Mouse (Mus musculus) neural tube, embryonic 11.5 days (tissue): ENCODE results near the gene Cycs. TPM values are rescaled to one million over a fixed set of nuclear protein-coding genes. Genes with fewer than 3 reads are reported as not detected.

Experiments
- ATAC-seq: fragments of 200-750 bp; cut with Nextera tagmentation; 2 replicates; pipeline ENCODE4 v1.8.0; 2017; ENCODE audit warnings: moderate number of reproducible peaks, mild to moderate bottlenecking, moderate TSS enrichment, moderate library complexity; ENCODE audit not compliant: insufficient read depth, low FRiP score, low TSS enrichment
- DNase-seq: peaks from one replicate; pipeline ENCODE4 v3.0.0-alpha.2; 2015; ENCODE audit warnings: low spot score
- H3K27ac ChIP-seq: fragments of 300-500 bp; sonication (generic); 2 replicates; pipeline ENCODE4 v1.5.1; 2014; ENCODE audit warnings: low read depth, mild to moderate bottlenecking, low read length
- H3K27me3 ChIP-seq: fragments of 300-500 bp; sonication (generic); 2 replicates; pipeline ENCODE4 v1.6.1; 2014; ENCODE audit warnings: mild to moderate bottlenecking, low read length, mixed read lengths; ENCODE audit not compliant: control insufficient read depth, insufficient read depth
- H3K36me3 ChIP-seq: fragments of 300-500 bp; sonication (generic); 2 replicates; pipeline ENCODE4 v1.6.1; 2014; ENCODE audit warnings: mild to moderate bottlenecking, low read length, moderate library complexity, mixed read lengths; ENCODE audit not compliant: control insufficient read depth, insufficient read depth
- H3K4me1 ChIP-seq: fragments of 300-500 bp; sonication (generic); 2 replicates; pipeline ENCODE4 v1.6.1; 2014; ENCODE audit warnings: low read length, mixed read lengths; ENCODE audit not compliant: control insufficient read depth, insufficient read depth
- H3K4me2 ChIP-seq: fragments of 300-500 bp; sonication (generic); 2 replicates; pipeline ENCODE4 v1.6.1; 2014; ENCODE audit warnings: low read depth, mild to moderate bottlenecking, moderate library complexity
- H3K4me3 ChIP-seq: fragments of 300-500 bp; sonication (generic); 2 replicates; pipeline ENCODE4 v1.5.1; 2014; ENCODE audit warnings: low read depth, low read length
- H3K9ac ChIP-seq: fragments of 300-500 bp; sonication (generic); 2 replicates; pipeline ENCODE4 v1.6.1; 2014; ENCODE audit warnings: mild to moderate bottlenecking, low read length
- H3K9me3 ChIP-seq: fragments of 300-500 bp; sonication (generic); 2 replicates; pipeline ENCODE4 v1.6.1; 2016; ENCODE audit warnings: low read length; ENCODE audit not compliant: control insufficient read depth
- WGBS: fragments of 180-500 bp; shearing (Covaris S2); extraction: QIAGEN DNeasy Blood & Tissue Kit; methylation state at CpG from one replicate; pipeline ENCODE4 v1.1.7; 2014; 5-methylcytosine and 5-hydroxymethylcytosine counted together
- polyA plus RNA-seq: library from polyadenylated mRNA; unstranded; fragments of >200 nt; fragmentation: Nextera tagmentation; extraction: Ambion mirVana; gene quantifications from 2 replicates; pipeline ENCODE4 v1.2.1, GENCODE M21; 2014

Cycs gene
- polyA plus RNA-seq = 71.7 and 72.1 TPM in 2 replicates

GRCm38 (mm10) chr6:50566141-50566996 lies at the start of gene Cycs:
Gene Cycs, minus strand, starts transcription at chr6:50566538.
- peak; percentile 99 for ATAC-seq
- Histone ChIP-seq H3K4me1 (no peaks in the 10 kb centered on the region; the same call in 1 of the 2 replicates), H3K4me2 (peak within 1 kb of the TSS; percentile 90), H3K27me3 (no peaks in the 10 kb centered on the region), H3K9me3 (no peaks in the 10 kb centered on the region), H3K4me3 (peak within 1 kb of the TSS; percentile 82), H3K36me3 (no peaks in the 10 kb centered on the region), H3K27ac (peak within 1 kb of the TSS; percentile 58; the same call in 1 of the 2 replicates), H3K9ac (peak within 1 kb of the TSS; percentile 85)
- under 1% methylated on average over 78 of the region's 78 CpGs for WGBS
- peak; percentile 100 for DNase-seq

- no peaks in the 10 kb centered on the region; the same call in 1 of the 2 replicates for H3K4me1 ChIP-seq
- H3K4me3 ChIP-seq = no peak overlapping the region
- no peak overlapping the region for H3K9ac ChIP-seq
- no peaks in the 10 kb centered on the region for H3K36me3 ChIP-seq
- no peak overlapping the region for H3K27ac ChIP-seq
- peak; percentile 61 for DNase-seq
- 26% methylated on average over 4 of the region's 4 CpGs for WGBS
- H3K9me3 ChIP-seq = no peaks in the 10 kb centered on the region
- H3K27me3 ChIP-seq = no peaks in the 10 kb centered on the region
- H3K4me2 ChIP-seq = no peak overlapping the region
- no peak for ATAC-seq
These were observed 35.3 kb upstream of the Cycs start for GRCm38 (mm10) chr6:50601620-50602019.

- DNase-seq = no peak
- Histone ChIP-seq H3K9me3 (no peaks in the 10 kb centered on the region), H3K4me3 (no peak overlapping the region), H3K4me1 (no peaks in the 10 kb centered on the region; the same call in 1 of the 2 replicates), H3K36me3 (no peaks in the 10 kb centered on the region), H3K27ac (no peak overlapping the region), H3K4me2 (no peak overlapping the region), H3K9ac (no peak overlapping the region), H3K27me3 (no peaks in the 10 kb centered on the region)
- ATAC-seq = no peak
- 74% methylated on average over 5 of the region's 5 CpGs for WGBS
These were observed 32.2 kb upstream of the Cycs start for GRCm38 (mm10) chr6:50598560-50598959.

- Histone ChIP-seq H3K9me3 (no peaks in the 10 kb centered on the region), H3K27ac (no peak within 1 kb of the TSS), H3K9ac (peak within 1 kb of the TSS; percentile 70), H3K4me2 (peak within 1 kb of the TSS; percentile 99), H3K4me3 (peak within 1 kb of the TSS; percentile 61), H3K4me1 (no peaks in the 10 kb centered on the region; the same call in 1 of the 2 replicates), H3K27me3 (no peaks in the 10 kb centered on the region), H3K36me3 (no peaks in the 10 kb centered on the region)
- ATAC-seq (peak; percentile 91), DNase-seq (peak; percentile 93)
- 2% methylated on average over 55 of the region's 62 CpGs for WGBS
These were observed 30.2 kb upstream of the Cycs start, which contains the start of gene 4921507P07Rik for GRCm38 (mm10) chr6:50596301-50597211. Gene 4921507P07Rik, minus strand, starts transcription at chr6:50596632.

GRCm38 (mm10) chr6:50594372-50594771 lies 28.0 kb upstream of the Cycs start:
- no peak for ATAC-seq
- H3K27me3 ChIP-seq = no peaks in the 10 kb centered on the region
- H3K9me3 ChIP-seq = no peaks in the 10 kb centered on the region
- no peaks in the 10 kb centered on the region for H3K36me3 ChIP-seq
- WGBS = 87% methylated on average over 2 of the region's 2 CpGs
- DNase-seq = no peak
- no peak overlapping the region for H3K27ac ChIP-seq
- no peaks in the 10 kb centered on the region; the same call in 1 of the 2 replicates for H3K4me1 ChIP-seq
- no peak overlapping the region for H3K4me3 ChIP-seq
- H3K9ac ChIP-seq = no peak overlapping the region
- H3K4me2 ChIP-seq = no peak overlapping the region

- H3K4me1 ChIP-seq = no peaks in the 10 kb centered on the region; the same call in 1 of the 2 replicates
- H3K9me3 ChIP-seq = no peaks in the 10 kb centered on the region
- no peaks in the 10 kb centered on the region for H3K27me3 ChIP-seq
- WGBS = 73% methylated on average over 10 of the region's 10 CpGs
- no peak overlapping the region for H3K27ac ChIP-seq
- H3K9ac ChIP-seq = no peak overlapping the region
- ATAC-seq = no peak
- no peak overlapping the region for H3K4me3 ChIP-seq
- no peak overlapping the region for H3K4me2 ChIP-seq
- H3K36me3 ChIP-seq = no peaks in the 10 kb centered on the region
- no peak for DNase-seq
These were observed 27.1 kb upstream of the Cycs start for GRCm38 (mm10) chr6:50593334-50593845.

- DNase-seq (no peak), ATAC-seq (no peak)
- no peak overlapping the region for H3K4me2 ChIP-seq
- WGBS = 91% methylated on average over 3 of the region's 3 CpGs
- H3K36me3 ChIP-seq = no peaks in the 10 kb centered on the region
- no peaks in the 10 kb centered on the region for H3K9me3 ChIP-seq
- no peaks in the 10 kb centered on the region for H3K27me3 ChIP-seq
- no peak overlapping the region for H3K4me3 ChIP-seq
- H3K9ac ChIP-seq = no peak overlapping the region
- no peaks in the 10 kb centered on the region for H3K4me1 ChIP-seq
- H3K27ac ChIP-seq = no peak overlapping the region
These were observed 23.9 kb upstream of the Cycs start for GRCm38 (mm10) chr6:50590234-50590633.

- ATAC-seq (no peak), DNase-seq (peak; percentile 34)
- no peak overlapping the region for H3K27ac ChIP-seq
- H3K4me3 ChIP-seq = no peak overlapping the region
- H3K9ac ChIP-seq = no peak overlapping the region
- WGBS = 88% methylated on average over 1 of the region's 1 CpGs
- H3K9me3 ChIP-seq = no peaks in the 10 kb centered on the region
- no peaks in the 10 kb centered on the region for H3K27me3 ChIP-seq
- H3K36me3 ChIP-seq = no peaks in the 10 kb centered on the region
- no peaks in the 10 kb centered on the region for H3K4me1 ChIP-seq
- H3K4me2 ChIP-seq = no peak overlapping the region
These were observed 21.9 kb upstream of the Cycs start for GRCm38 (mm10) chr6:50588251-50588650.
